Mouse (Mus musculus): Measurements from ENCODE around the gene Rabac1. TPM values are rescaled to one million over a fixed set of nuclear protein-coding genes. Genes with fewer than 3 reads are reported as not detected.

Gene Rabac1
- total RNA-seq (2021), result 100 to 1,000 TPM; 262 to 275 TPM
- long read RNA-seq, experiment 1, transcript Rabac1-201 (5 exons, 899 nt), result major isoform, 65 of 70 reads
- long read RNA-seq, experiment 1, partial matches to known transcripts, result 1 of 70 reads
- long read RNA-seq, experiment 1, other reads (novel, unspliced or antisense), result 2 of 70 reads
- long read RNA-seq, experiment 2, transcript Rabac1-201 (5 exons, 899 nt), result major isoform, 150 of 164 reads
- long read RNA-seq, experiment 2, transcript Rabac1-203 (4 exons, 986 nt), result minor isoform, 8 of 164 reads
- long read RNA-seq, experiment 2, partial matches to known transcripts, result 1 of 164 reads
- long read RNA-seq, experiment 2, other reads (novel, unspliced or antisense), result 5 of 164 reads

GRCm38 (mm10) chr7:24971972-24972893 lies at the start of gene Rabac1:
TSS of gene Rabac1 (minus strand) at chr7:24972754.
- peak; percentile 89 to 96 for DNase-seq (ENCODE audit: low spot score in 2 of 2)

GRCm38 (mm10) chr7:25011592-25011991 lies 39.0 kb upstream of the Rabac1 start:
- no peak for DNase-seq (ENCODE audit: low spot score in 2 of 2)

- peak; percentile 59 to 65 for DNase-seq (ENCODE audit: low spot score in 2 of 2)
Measured at GRCm38 (mm10) chr7:25010090-25010913, 37.7 kb upstream of the Rabac1 start.

GRCm38 (mm10) chr7:25009099-25009700 lies 36.6 kb upstream of the Rabac1 start:
- DNase-seq (ENCODE audit: low spot score in 2 of 2), result peak; percentile 61 to 71

GRCm38 (mm10) chr7:25008635-25009034 lies 36.1 kb upstream of the Rabac1 start:
- DNase-seq (ENCODE audit: low spot score in 2 of 2), result peak; percentile 45 to 54

- DNase-seq (ENCODE audit: low spot score in 2 of 2), result peak; percentile 61 to 80
Measured at GRCm38 (mm10) chr7:25007609-25008374, 35.2 kb upstream of the Rabac1 start.

- DNase-seq (ENCODE audit: low spot score in 2 of 2), result peak in 1 of 2 experiments; percentile 34
Measured at GRCm38 (mm10) chr7:25006586-25007364, 34.2 kb upstream of the Rabac1 start.

- DNase-seq (ENCODE audit: low spot score in 2 of 2), result no peak
Measured at GRCm38 (mm10) chr7:25006171-25006570, 33.6 kb upstream of the Rabac1 start.

- peak; percentile 75 to 85 for DNase-seq (ENCODE audit: low spot score in 2 of 2)
Measured at GRCm38 (mm10) chr7:25005421-25006065, 33.0 kb upstream of the Rabac1 start, which contains the start of gene Atp1a3. TSS of gene Atp1a3 (minus strand) at chr7:25005958.

GRCm38 (mm10) chr7:25004806-25005205 lies 32.3 kb upstream of the Rabac1 start:
- DNase-seq (ENCODE audit: low spot score in 2 of 2), result no peak

- DNase-seq (ENCODE audit: low spot score in 2 of 2), result no peak
Measured at GRCm38 (mm10) chr7:25003820-25004388, 31.4 kb upstream of the Rabac1 start.

- DNase-seq (ENCODE audit: low spot score in 2 of 2), result no peak
Measured at GRCm38 (mm10) chr7:25003291-25003690, 30.7 kb upstream of the Rabac1 start.

- DNase-seq (ENCODE audit: low spot score in 2 of 2), result no peak
Measured at GRCm38 (mm10) chr7:25000711-25001110, 28.2 kb upstream of the Rabac1 start.

GRCm38 (mm10) chr7:25000211-25000610 lies 27.7 kb upstream of the Rabac1 start:
- DNase-seq (ENCODE audit: low spot score in 2 of 2), result no peak

- DNase-seq (ENCODE audit: low spot score in 2 of 2), result no peak
Measured at GRCm38 (mm10) chr7:24993081-24993480, 20.5 kb upstream of the Rabac1 start.

GRCm38 (mm10) chr7:24990478-24990877 lies 17.9 kb upstream of the Rabac1 start:
- no peak for DNase-seq (ENCODE audit: low spot score in 2 of 2)

- no peak for DNase-seq (ENCODE audit: low spot score in 2 of 2)
Measured at GRCm38 (mm10) chr7:24987941-24988340, 15.4 kb upstream of the Rabac1 start.

GRCm38 (mm10) chr7:24985799-24986198 lies 13.2 kb upstream of the Rabac1 start:
- no peak for DNase-seq (ENCODE audit: low spot score in 2 of 2)

Data from layer of hippocampus, postnatal 14 days (tissue).